Mouse (Mus musculus) kidney, postnatal 4 days (tissue): ENCODE results near the gene Mtg1.

Experiments used
- DNase-seq, 2 experiments: peaks; one replicate each; pipeline ENCODE4 v3.0.0; 2021; ENCODE audit warnings: mixed read lengths in 2 of 2

Mtg1 gene

DNA sequence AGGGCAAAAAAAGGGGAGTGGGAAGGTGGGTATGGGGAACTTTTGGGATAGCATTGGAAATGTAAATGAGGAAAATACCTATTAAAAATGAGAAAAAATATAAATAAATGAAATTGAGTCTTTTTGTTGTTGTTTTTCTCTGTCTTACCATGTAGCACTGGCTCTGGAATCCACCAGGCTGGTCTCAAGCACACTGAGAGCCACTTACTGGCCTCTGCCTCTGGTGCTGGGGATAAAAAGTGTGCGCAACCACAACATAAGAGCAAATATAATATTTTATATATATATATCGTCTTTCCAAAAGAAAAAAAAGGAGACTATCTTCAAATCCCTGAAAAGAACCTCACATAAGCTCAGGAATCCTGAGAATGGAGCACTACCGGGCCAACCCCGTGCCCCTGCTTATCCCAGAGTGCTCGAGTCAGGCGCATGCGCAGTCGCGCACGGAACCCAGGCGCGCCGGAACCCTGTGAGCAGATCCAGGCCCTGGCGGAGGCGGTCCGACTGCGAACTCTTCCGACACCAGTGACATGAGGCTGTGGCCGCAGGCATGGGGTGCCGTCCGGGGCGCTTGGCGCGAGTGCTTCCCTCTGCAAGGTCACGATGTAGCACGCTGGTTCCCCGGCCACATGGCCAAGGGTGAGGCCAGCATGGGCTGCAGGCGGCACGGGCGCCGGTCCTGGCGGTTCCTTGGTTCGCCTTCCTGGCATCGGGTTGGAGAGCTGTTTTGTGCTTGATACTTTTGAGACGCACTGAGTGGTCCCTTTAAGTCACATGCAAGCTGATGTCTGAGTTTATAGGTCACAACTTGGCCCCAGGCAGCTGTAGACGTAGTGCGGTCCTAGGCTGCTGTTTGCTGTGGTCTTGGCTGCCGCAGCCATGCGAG is at the start of gene Mtg1:
Gene Mtg1 (plus strand): TSS at position 430 of the 886 bp plus-strand sequence.
- DNase-seq: peak; percentile 96 to 98

- no peak for DNase-seq
Observed at GRCm38 (mm10) chr7:140090601-140091000, 46.8 kb upstream of the Mtg1 start.

DNA sequence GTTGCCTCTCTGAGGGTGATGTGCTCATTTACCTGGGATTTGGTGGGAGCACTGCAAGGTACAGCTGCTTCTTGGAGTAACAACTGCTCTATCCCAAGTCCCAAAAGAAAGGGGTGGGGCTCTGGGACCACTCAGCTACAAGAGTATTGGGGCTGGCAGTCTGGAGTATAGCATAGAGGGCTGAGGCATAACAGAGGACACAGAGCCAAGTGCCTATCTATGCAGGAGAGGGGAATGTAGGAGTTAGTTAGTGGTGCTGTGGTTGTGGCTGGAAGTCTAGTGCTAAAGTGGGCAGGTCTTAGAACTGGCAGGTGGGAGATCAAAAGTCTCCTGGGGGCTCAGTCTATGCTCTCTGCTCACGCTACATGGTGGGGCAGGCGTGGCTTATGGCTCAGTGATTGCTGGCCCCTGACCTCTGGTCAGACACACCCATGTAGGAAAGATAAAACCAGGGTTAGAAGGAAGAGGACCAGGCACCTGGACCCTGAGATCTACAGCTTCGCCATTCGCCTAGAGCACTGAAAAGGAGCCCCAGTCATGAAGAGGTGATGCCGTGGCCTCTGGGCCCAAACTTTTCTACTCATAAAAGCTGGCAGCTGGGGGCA is 44.3 kb upstream of the Mtg1 start, which contains the start of gene Prap1:
Gene Prap1 (plus strand): TSS at position 472 of the 605 bp plus-strand sequence.
- DNase-seq: no peak

- peak; percentile 18 to 45 for DNase-seq
Observed at GRCm38 (mm10) chr7:140094954-140095353, 42.4 kb upstream of the Mtg1 start.

DNA sequence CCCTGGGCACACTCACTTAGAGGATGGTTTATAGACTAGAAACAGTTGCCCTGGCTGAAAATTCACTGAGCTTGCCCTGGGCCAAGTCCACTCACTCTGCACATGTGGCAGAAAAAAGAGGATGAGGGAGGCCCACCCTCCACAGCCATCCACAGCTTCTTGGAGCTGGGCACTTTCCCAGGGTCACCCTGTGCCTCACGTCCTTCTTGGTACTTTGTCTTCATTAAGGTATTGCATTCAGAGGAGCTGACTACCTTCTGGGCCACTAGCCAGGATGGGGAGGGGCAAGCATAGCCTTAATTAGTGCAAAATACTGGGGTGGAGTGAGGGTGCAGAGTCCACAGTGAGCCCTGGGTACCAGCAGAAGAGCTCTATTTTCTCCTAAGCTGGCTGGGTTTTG is 41.8 kb upstream of the Mtg1 start:
- DNase-seq: peak; percentile 38 to 71

- no peak for DNase-seq
Observed at GRCm38 (mm10) chr7:140096055-140096454, 41.3 kb upstream of the Mtg1 start.

- no peak for DNase-seq
Observed at GRCm38 (mm10) chr7:140098466-140098865, 38.9 kb upstream of the Mtg1 start.

DNA sequence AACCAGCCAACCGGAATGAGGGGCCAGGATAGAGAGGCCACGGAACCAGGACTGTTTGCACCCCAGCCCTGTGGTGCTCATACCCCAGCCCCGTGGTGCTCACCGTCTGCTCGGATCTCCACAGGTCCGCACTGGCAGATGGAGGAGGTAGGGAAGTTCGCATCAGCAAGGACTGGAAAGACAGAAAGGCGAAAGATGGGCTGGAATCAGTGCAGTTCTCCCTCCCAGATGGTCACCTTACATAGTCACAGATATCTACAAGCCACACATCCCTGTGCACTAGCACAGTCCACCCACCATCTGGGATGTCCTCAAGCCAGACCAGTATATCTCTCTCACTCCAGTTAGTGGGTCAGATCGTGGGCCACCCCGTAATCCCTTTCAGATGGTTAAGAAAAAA is 35.9 kb upstream of the Mtg1 start:
- DNase-seq: no peak

- peak; percentile 89 to 92 for DNase-seq
Observed at GRCm38 (mm10) chr7:140101993-140102860, 35.1 kb upstream of the Mtg1 start, which contains the start of gene Fuom. TSS of gene Fuom (minus strand) at chr7:140102441.

- DNase-seq: no peak
Observed at GRCm38 (mm10) chr7:140104009-140104408, 33.4 kb upstream of the Mtg1 start.

- DNase-seq: no peak
Observed at GRCm38 (mm10) chr7:140111943-140112342, 25.4 kb upstream of the Mtg1 start.

GRCm38 (mm10) chr7:140115583-140116328 is 21.6 kb upstream of the Mtg1 start, which contains the start of gene Paox:
TSS of gene Paox (plus strand) at chr7:140115799.
- DNase-seq: peak; percentile 56 to 75

DNA sequence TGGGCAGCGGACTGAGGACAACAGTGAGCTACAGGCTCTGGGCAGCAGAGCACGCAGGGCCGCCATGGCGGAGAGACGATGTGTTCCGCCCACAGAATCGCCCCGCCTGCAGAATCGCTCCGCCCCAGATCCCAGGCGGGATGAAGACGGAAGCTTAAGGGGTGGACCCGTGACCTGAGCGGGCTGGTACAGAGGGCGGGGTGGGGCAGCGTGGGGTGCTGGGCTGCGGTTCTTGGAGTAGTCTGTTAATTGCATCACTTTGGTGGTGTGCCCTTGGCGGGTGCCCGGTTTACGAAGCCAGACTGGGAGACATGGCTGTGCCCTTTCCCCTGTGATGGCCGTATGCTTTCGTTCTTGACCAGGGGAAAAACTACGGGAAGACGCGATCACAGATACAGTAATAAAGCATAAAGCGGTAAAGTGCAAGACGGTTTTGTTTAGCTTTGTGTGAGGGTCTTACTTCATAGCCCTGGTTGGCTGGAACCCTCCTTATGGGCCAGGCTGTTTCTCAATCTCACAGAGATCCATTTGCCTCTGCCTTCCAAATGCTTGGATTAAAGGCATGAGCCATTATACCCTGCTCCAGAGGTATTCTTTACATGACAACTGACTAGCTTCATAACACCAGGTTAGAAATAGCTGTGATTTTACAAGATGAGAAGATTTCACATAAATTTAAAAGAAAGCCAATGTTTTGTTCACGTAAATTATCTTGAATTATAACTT is 20.9 kb upstream of the Mtg1 start, which contains the start of gene Echs1:
Gene Echs1 (minus strand): TSS at position 148 of the 726 bp plus-strand sequence.
- DNase-seq: peak; percentile 89 to 94

DNA sequence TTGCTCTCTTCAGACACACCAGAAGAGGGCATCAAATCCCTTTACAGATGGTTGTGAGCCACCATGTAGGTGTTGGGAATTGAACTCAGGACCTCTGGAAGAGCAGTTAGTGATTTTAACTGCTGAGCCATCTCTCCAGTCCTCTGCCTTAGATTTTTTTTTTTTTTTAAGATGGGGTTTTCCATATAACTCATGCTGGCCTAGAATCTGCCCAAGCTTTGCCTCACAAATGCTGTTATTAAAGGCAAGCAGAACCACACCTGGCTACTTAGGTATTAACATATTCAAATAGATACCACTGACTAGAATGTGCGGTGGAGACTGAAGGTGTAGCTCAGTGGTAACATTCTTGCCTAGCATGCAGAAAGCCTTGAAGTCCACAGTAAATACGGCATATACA is 16.9 kb upstream of the Mtg1 start:
- no peak for DNase-seq

DNA sequence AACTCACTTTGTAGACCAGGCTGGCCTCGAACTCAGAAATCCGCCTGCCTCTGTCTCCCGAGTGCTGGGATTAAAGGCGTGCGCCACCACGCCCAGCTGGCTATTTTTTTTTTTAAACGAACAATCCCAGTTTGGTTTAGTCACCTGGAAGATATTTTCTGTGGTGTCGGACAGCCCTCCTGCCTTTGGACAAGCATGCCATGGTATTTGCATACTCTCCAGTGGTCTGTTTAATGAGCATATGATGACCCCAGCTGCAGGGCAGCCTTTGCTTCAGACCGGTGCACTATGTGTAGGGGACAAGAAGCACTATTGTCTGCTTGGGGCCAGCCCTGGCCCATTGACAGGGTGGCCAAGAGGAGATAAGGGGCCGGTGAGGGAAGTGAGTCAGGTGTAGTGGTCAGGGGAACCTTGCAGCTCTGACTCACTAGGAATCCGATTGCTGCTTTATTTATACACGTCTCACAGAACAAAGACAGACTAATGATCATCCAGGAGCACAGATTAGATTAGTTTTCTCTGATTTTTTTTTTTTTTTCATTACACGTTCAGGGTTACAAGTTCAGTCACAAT is 15.9 kb upstream of the Mtg1 start:
- no peak for DNase-seq

DNA sequence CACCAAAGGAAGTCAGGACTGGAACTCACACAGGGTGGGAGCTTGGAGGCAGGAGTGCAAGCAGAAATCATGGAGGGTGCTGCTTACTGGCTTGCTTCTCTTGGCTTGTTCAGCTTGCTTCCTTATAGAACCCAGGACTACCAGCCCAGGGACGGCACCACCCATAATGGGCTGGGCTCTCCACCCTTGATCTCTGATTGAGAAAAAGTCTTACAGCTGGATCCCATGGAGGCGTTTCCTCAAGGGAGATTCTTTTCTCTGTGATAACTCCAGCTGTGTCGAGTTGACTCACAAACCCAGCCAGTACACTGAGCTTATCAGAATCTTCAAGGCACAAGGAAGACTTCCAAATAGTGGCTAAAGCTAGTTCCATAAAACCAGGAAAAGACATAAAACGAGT is 14.6 kb upstream of the Mtg1 start:
- no peak for DNase-seq

DNA sequence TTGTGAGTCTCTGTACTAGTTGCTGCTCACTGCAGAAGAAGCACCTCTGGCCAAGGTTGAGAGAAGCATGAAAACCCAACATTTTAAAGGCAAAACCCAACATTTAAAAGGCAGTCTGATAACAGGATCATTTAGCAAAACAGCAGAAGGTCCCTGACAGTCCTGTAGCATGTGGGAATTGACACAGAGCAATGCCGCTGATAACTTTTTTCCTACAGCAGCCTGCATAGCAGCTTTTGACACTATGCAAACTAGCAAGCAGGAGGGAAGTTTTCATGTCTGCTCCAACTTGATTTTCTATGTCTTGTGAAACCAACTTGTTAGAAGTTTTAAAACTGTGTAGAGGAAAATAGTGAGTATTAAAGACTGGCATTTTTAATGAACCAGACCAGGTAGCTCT is 13.0 kb upstream of the Mtg1 start:
- DNase-seq: no peak

GRCm38 (mm10) chr7:140125278-140126021 is 11.9 kb upstream of the Mtg1 start:
- DNase-seq: peak; percentile 98

GRCm38 (mm10) chr7:140126022-140126350 is 11.4 kb upstream of the Mtg1 start:
- DNase-seq: no peak

- no peak for DNase-seq
Observed at GRCm38 (mm10) chr7:140126934-140127333, 10.4 kb upstream of the Mtg1 start.
